Mouse (Mus musculus): Measurements from ENCODE around the gene Junb. TPM values are rescaled to one million over a fixed set of nuclear protein-coding genes. Genes with fewer than 3 reads are reported as not detected.

The Junb gene
- total RNA-seq (2021): 10 to 100 TPM; 27.1 to 28.5 TPM
- long read RNA-seq, experiment 1, transcript Junb-201 (1 exons, 1,809 nt): major isoform, 46 of 46 reads
- long read RNA-seq, experiment 1, partial matches to known transcripts: 0 of 46 reads
- long read RNA-seq, experiment 1, other reads (novel, unspliced or antisense): 0 of 46 reads
- long read RNA-seq, experiment 2, transcript Junb-201 (1 exons, 1,809 nt): major isoform, 111 of 112 reads
- long read RNA-seq, experiment 2, partial matches to known transcripts: 0 of 112 reads
- long read RNA-seq, experiment 2, other reads (novel, unspliced or antisense): 1 of 112 reads

GRCm38 (mm10) chr8:84978248-84978940 lies at the start of gene Junb:
Gene Junb, minus strand, starts transcription at chr8:84978718.
- peak; percentile 99 for DNase-seq (ENCODE audit: low spot score in 2 of 2)

- DNase-seq (ENCODE audit: low spot score in 2 of 2): no peak
Measured at GRCm38 (mm10) chr8:85027922-85028321, 49.4 kb upstream of the Junb start.

- no peak for DNase-seq (ENCODE audit: low spot score in 2 of 2)
Measured at GRCm38 (mm10) chr8:85027516-85027855, 49.0 kb upstream of the Junb start.

GRCm38 (mm10) chr8:85026670-85027515 lies 48.4 kb upstream of the Junb start, which contains the start of gene Trir:
Gene Trir, plus strand, starts transcription at chr8:85026823.
- DNase-seq (ENCODE audit: low spot score in 2 of 2): peak; percentile 93 to 97

- peak; percentile 72 to 74 for DNase-seq (ENCODE audit: low spot score in 2 of 2)
Measured at GRCm38 (mm10) chr8:85025098-85025932, 46.8 kb upstream of the Junb start, which contains the start of gene Asna1. Gene Asna1, minus strand, starts transcription at chr8:85025281.

GRCm38 (mm10) chr8:85023846-85024245 lies 45.3 kb upstream of the Junb start:
- DNase-seq (ENCODE audit: low spot score in 2 of 2): no peak

GRCm38 (mm10) chr8:85021514-85022055 lies 43.1 kb upstream of the Junb start:
- no peak for DNase-seq (ENCODE audit: low spot score in 2 of 2)

GRCm38 (mm10) chr8:85017209-85017608 lies 38.7 kb upstream of the Junb start:
- DNase-seq (ENCODE audit: low spot score in 2 of 2): no peak

GRCm38 (mm10) chr8:85016724-85017123 lies 38.2 kb upstream of the Junb start:
- no peak for DNase-seq (ENCODE audit: low spot score in 2 of 2)

- no peak for DNase-seq (ENCODE audit: low spot score in 2 of 2)
Measured at GRCm38 (mm10) chr8:85014431-85014830, 35.9 kb upstream of the Junb start, which contains the start of gene Best2. Gene Best2, minus strand, starts transcription at chr8:85014531.

- DNase-seq (ENCODE audit: low spot score in 2 of 2): peak; percentile 63 to 66
Measured at GRCm38 (mm10) chr8:85013230-85013840, 34.8 kb upstream of the Junb start.

- no peak for DNase-seq (ENCODE audit: low spot score in 2 of 2)
Measured at GRCm38 (mm10) chr8:85011242-85011641, 32.7 kb upstream of the Junb start.

GRCm38 (mm10) chr8:85007686-85008085 lies 29.2 kb upstream of the Junb start:
- DNase-seq (ENCODE audit: low spot score in 2 of 2): peak in 1 of 2 experiments; percentile 50

GRCm38 (mm10) chr8:84997649-84998295 lies 19.3 kb upstream of the Junb start:
- peak; percentile 90 to 93 for DNase-seq (ENCODE audit: low spot score in 2 of 2)

GRCm38 (mm10) chr8:84996978-84997377 lies 18.5 kb upstream of the Junb start:
- DNase-seq (ENCODE audit: low spot score in 2 of 2): no peak

GRCm38 (mm10) chr8:84995680-84996079 lies 17.2 kb upstream of the Junb start:
- DNase-seq (ENCODE audit: low spot score in 2 of 2): no peak

- no peak for DNase-seq (ENCODE audit: low spot score in 2 of 2)
Measured at GRCm38 (mm10) chr8:84994375-84994774, 15.9 kb upstream of the Junb start.

- peak in 1 of 2 experiments; percentile 41 for DNase-seq (ENCODE audit: low spot score in 2 of 2)
Measured at GRCm38 (mm10) chr8:84990836-84991235, 12.3 kb upstream of the Junb start.

- peak; percentile 93 for DNase-seq (ENCODE audit: low spot score in 2 of 2)
Measured at GRCm38 (mm10) chr8:84990349-84990748, 11.8 kb upstream of the Junb start, which contains the start of gene Hook2. Gene Hook2, plus strand, starts transcription at chr8:84990603.

Data from adrenal gland, adult 18-20 months (tissue).